In genomic region chr2:150904936-150905450, GRCm38 (mm10) we compare ENCODE assay signal across 8 mouse cellular contexts. TPM values are rescaled to one million over a fixed set of nuclear protein-coding genes. Genes with fewer than 3 reads are reported as not detected.
DNase-seq lines count a peak whose midpoint lies in the region; ATAC-seq and TF ChIP-seq lines count a peak whose summit lies in the region.

Gene Gins1, plus strand, starts transcription at chr2:150905400.

- 34% methylated on average over 9 of the region's 9 CpGs for WGBS in heart, embryonic 10.5 days
- 34% methylated on average over 9 of the region's 9 CpGs for WGBS in heart, postnatal 0 days

- in situ Hi-C loops in ES-E14 (cut with MboI; ENCODE audit: low sequenced_read_pairs in 2 of 2, unreplicated experiment in 2 of 2), result no loop called here

- peaks cover 3% of the 10 kb centered on the region; the same call in 1 of the 2 replicates for H3K36me3 ChIP-seq in heart, embryonic 10.5 days
- peaks cover 3% of the 10 kb centered on the region; the same call in 1 of the 2 replicates for H3K36me3 ChIP-seq in ES-E14 (ENCODE audit: control insufficient read depth, insufficient read depth, low read length, poor library complexity, severe bottlenecking)
- H3K36me3 ChIP-seq in heart, postnatal 0 days (replicated peaks; ENCODE audit: control insufficient read depth, insufficient read depth, low read length), result no peaks in the 10 kb centered on the region; the same call in 1 of the 2 replicates

- intact Hi-C loops in heart, postnatal 10 days (cut with DNase I), result loop anchor here (5.0 to 10.0 kb wide), 5 partner anchors 132 to 770 kb away; partner anchors contain the start of genes Apmap, Entpd6, Nanp and Ninl

- peak within 1 kb of the TSS; percentile 83 for H3K4me3 ChIP-seq in heart, embryonic 10.5 days
- peak within 1 kb of the TSS; percentile 74 to 92 for H3K4me3 ChIP-seq in ES-E14 (ENCODE audit: insufficient read depth in 1 of 2, low read depth in 1 of 2, low read length in 2 of 2, poor library complexity in 1 of 2, severe bottlenecking in 1 of 2)
- peak within 1 kb of the TSS; percentile 65 for H3K4me3 ChIP-seq in heart, postnatal 0 days (ENCODE audit: low read depth, low read length)

- H3K9ac ChIP-seq in ES-E14 (ENCODE audit: insufficient read depth, low read depth, low read length, poor library complexity, severe bottlenecking), result peak within 1 kb of the TSS; percentile 91
- peak within 1 kb of the TSS; percentile 71 for H3K9ac ChIP-seq in heart, postnatal 0 days (replicated peaks; ENCODE audit: low read depth, low read length)

- peak within 1 kb of the TSS; percentile 92 for H3K27ac ChIP-seq in heart, embryonic 10.5 days
- peak within 1 kb of the TSS; percentile 45; the same call in 1 of the 2 replicates for H3K27ac ChIP-seq in ES-E14 (ENCODE audit: insufficient read depth, low read depth, low read length, poor library complexity, severe bottlenecking)
- peak within 1 kb of the TSS; percentile 82 for H3K27ac ChIP-seq in heart, postnatal 0 days (ENCODE audit: low read depth)

- no peak for ATAC-seq in heart, postnatal 0 days (ENCODE audit: insufficient read depth, low read depth)
- ATAC-seq in megakaryocyte, adult 5-6 weeks (ENCODE audit: poor library complexity, severe bottlenecking), result peak; percentile 31

- no peak for TF ChIP-seq CTCF in heart, postnatal 0 days (IDR thresholded peaks at IDR 0.05; ENCODE audit: low read depth)

- no peak for TF ChIP-seq EP300 in heart, postnatal 0 days (IDR thresholded peaks at IDR 0.05; ENCODE audit: low read depth)

- H3K4me1 ChIP-seq in heart, embryonic 10.5 days, result peaks cover 9% of the 10 kb centered on the region
- H3K4me1 ChIP-seq in ES-E14 (ENCODE audit: control insufficient read depth in 2 of 2, insufficient read depth in 2 of 2, low read length in 2 of 2, poor library complexity in 1 of 2), result no peaks in the 10 kb centered on the region; a peak in 1 of 4 replicates
- H3K4me1 ChIP-seq in heart, postnatal 0 days (ENCODE audit: control insufficient read depth, insufficient read depth), result 0 out of 2 replicates have a peak, but pooled peaks cover 1% of the 10 kb centered on the region

- H3K27me3 ChIP-seq in heart, embryonic 10.5 days (ENCODE audit: insufficient read depth, poor library complexity, severe bottlenecking), result no peaks in the 10 kb centered on the region
- H3K27me3 ChIP-seq in heart, postnatal 0 days (ENCODE audit: control insufficient read depth, insufficient read depth, low read length), result no peaks in the 10 kb centered on the region

- DNase-seq in heart, embryonic 10.5 days (ENCODE audit: low spot score), result peak; percentile 42
- no peak for DNase-seq in heart, postnatal 10 days
- no peak for DNase-seq in ES-E14 (ENCODE audit: low read depth, low spot score)
- DNase-seq in heart, postnatal 0 days (ENCODE audit: low spot score), result no peak
- DNase-seq in urinary bladder, postnatal 25 days (ENCODE audit: low spot score), result no peak
- DNase-seq in thymus, postnatal 36 days, result no peak
- DNase-seq in layer of hippocampus, postnatal 10 days (ENCODE audit: low spot score in 2 of 2), result no peak

- no peaks in the 10 kb centered on the region for H3K9me3 ChIP-seq in heart, embryonic 10.5 days
- H3K9me3 ChIP-seq in ES-E14 (ENCODE audit: control insufficient read depth, insufficient read depth, low read depth, low read length), result no peaks in the 10 kb centered on the region
- H3K9me3 ChIP-seq in heart, postnatal 0 days (replicated peaks; ENCODE audit: control insufficient read depth, low read length), result no peaks in the 10 kb centered on the region

- H3K4me2 ChIP-seq in heart, postnatal 0 days (ENCODE audit: low read depth, low read length), result peak within 1 kb of the TSS; percentile 89

TF ChIP-seq in ES-E14, 5 proteins besides CTCF, POLR2A, EP300 and RAD21:
- TF ChIP-seq ZC3H11A (IDR thresholded peaks at IDR 0.05; ENCODE audit: borderline replicate concordance, low read depth, low read length) (no peak), HCFC1 (IDR thresholded peaks at IDR 0.05; ENCODE audit: borderline replicate concordance, insufficient read depth, low read length) (no peak), MAFK (IDR thresholded peaks at IDR 0.05; ENCODE audit: insufficient read depth, low read depth, low read length) (no peak), ZNF384 (IDR thresholded peaks at IDR 0.05; ENCODE audit: low read depth, low read length) (no peak), CHD2 (IDR thresholded peaks at IDR 0.05; ENCODE audit: low read depth, low read length) (no peak)

RNA-seq across cellular contexts. Expression of gene Gins1, which starts in this region (rescaled TPM):
- 38.0 and 57.1 TPM in 2 replicates for polyA plus RNA-seq in heart, embryonic 10.5 days (2016; fragmentation: Nextera tagmentation; extraction: Ambion mirVana)
- 1 to 10 TPM; 5.8 TPM for total RNA-seq in heart, postnatal 10 days (2021)
- total RNA-seq in ES-E14 (2012; rRNA removed), result 40.1 and 45.6 TPM in 2 replicates
- total RNA-seq in heart, postnatal 0 days (2014; rRNA removed; ENCODE audit: low replicate concordance), result 1.6 and 33.1 TPM in 2 replicates
- 7.8 and 10.0 TPM in 2 replicates for polyA plus RNA-seq in heart, postnatal 0 days (2015; fragmentation: Nextera tagmentation; extraction: Ambion mirVana)
- 53.1 and 69.5 TPM in 2 replicates for total RNA-seq in megakaryocyte, adult 5-6 weeks (2015)
- total RNA-seq in megakaryocyte, adult 5-6 weeks (2017), result 69.8 and 78.7 TPM in 2 replicates
- total RNA-seq in layer of hippocampus, postnatal 10 days (2021), result 1 to 10 TPM; 3.7 to 5.4 TPM
